Mouse (Mus musculus): ENCODE measurements at regions not wholly inside any gene's neighbourhood (a gene's known extent, or its start where the extent isn't known, plus 50 kb on each side); places are given as distances from the start of the nearest gene placed in this dataset. TPM values are rescaled to one million over a fixed set of nuclear protein-coding genes. Genes with fewer than 3 reads are reported as not detected.

GRCm38 (mm10) chr12:35207605-35208004 is 160.6 kb downstream of the Snx13 start:
- H3K9me3 ChIP-seq (ENCODE audit: low read depth, low read length) = no peaks in the 10 kb centered on the region
- TF ChIP-seq CTCF (IDR thresholded peaks at IDR 0.05; ENCODE audit: low read depth) = no peak
- no peak overlapping the region for H3K4me2 ChIP-seq
- 75% methylated on average over 3 of the region's 3 CpGs for WGBS
- no peaks in the 10 kb centered on the region for H3K4me1 ChIP-seq (ENCODE audit: insufficient read depth)
- H3K36me3 ChIP-seq (ENCODE audit: insufficient read depth) = no peaks in the 10 kb centered on the region
- H3K4me3 ChIP-seq (ENCODE audit: low read depth, low read length) = no peak overlapping the region
- H3K27ac ChIP-seq (ENCODE audit: low read depth) = no peak overlapping the region
- no peaks in the 10 kb centered on the region for H3K27me3 ChIP-seq (ENCODE audit: insufficient read depth, low read length)
- peak; percentile 7 for DNase-seq
- no peak overlapping the region for H3K9ac ChIP-seq
- ATAC-seq (ENCODE audit: insufficient read depth) = no peak

GRCm38 (mm10) chr12:35203398-35203797 is 156.4 kb downstream of the Snx13 start:
- H3K27ac ChIP-seq (ENCODE audit: low read depth) = no peak overlapping the region
- H3K9me3 ChIP-seq (ENCODE audit: low read depth, low read length) = no peaks in the 10 kb centered on the region
- TF ChIP-seq CTCF (IDR thresholded peaks at IDR 0.05; ENCODE audit: low read depth) = no peak
- H3K36me3 ChIP-seq (ENCODE audit: insufficient read depth) = no peaks in the 10 kb centered on the region
- no peak overlapping the region for H3K4me2 ChIP-seq
- no peaks in the 10 kb centered on the region for H3K27me3 ChIP-seq (ENCODE audit: insufficient read depth, low read length)
- no peak overlapping the region for H3K4me3 ChIP-seq (ENCODE audit: low read depth, low read length)
- no peak for DNase-seq
- H3K4me1 ChIP-seq (ENCODE audit: insufficient read depth) = no peaks in the 10 kb centered on the region
- ATAC-seq (ENCODE audit: insufficient read depth) = no peak
- H3K9ac ChIP-seq = no peak overlapping the region
- 70% methylated on average over 1 of the region's 1 CpGs for WGBS

GRCm38 (mm10) chr12:35200110-35200509 is 153.1 kb downstream of the Snx13 start:
- no peak overlapping the region for H3K4me2 ChIP-seq
- TF ChIP-seq CTCF (IDR thresholded peaks at IDR 0.05; ENCODE audit: low read depth) = no peak
- no peaks in the 10 kb centered on the region for H3K4me1 ChIP-seq (ENCODE audit: insufficient read depth)
- H3K9me3 ChIP-seq (ENCODE audit: low read depth, low read length) = no peaks in the 10 kb centered on the region
- 61% methylated on average over 5 of the region's 5 CpGs for WGBS
- H3K9ac ChIP-seq = no peak overlapping the region
- no peak overlapping the region for H3K4me3 ChIP-seq (ENCODE audit: low read depth, low read length)
- H3K36me3 ChIP-seq (ENCODE audit: insufficient read depth) = no peaks in the 10 kb centered on the region
- H3K27me3 ChIP-seq (ENCODE audit: insufficient read depth, low read length) = no peaks in the 10 kb centered on the region
- ATAC-seq (ENCODE audit: insufficient read depth) (no peak), DNase-seq (no peak)
- H3K27ac ChIP-seq (ENCODE audit: low read depth) = no peak overlapping the region

Small RNA genes lying in the stretch of these regions (microRNA-seq; reads per million reads assigned to microRNA genes)
- gene Gm44396 (ENCODE audit: borderline number of aligned reads) = not detected
